Mouse (Mus musculus): Measurements from ENCODE around the gene Slc30a7. TPM values are rescaled to one million over a fixed set of nuclear protein-coding genes. Genes with fewer than 3 reads are reported as not detected.

Slc30a7 gene
- polyA plus RNA-seq, 1 experiment from 2014 or later = 21.0 TPM

DNA sequence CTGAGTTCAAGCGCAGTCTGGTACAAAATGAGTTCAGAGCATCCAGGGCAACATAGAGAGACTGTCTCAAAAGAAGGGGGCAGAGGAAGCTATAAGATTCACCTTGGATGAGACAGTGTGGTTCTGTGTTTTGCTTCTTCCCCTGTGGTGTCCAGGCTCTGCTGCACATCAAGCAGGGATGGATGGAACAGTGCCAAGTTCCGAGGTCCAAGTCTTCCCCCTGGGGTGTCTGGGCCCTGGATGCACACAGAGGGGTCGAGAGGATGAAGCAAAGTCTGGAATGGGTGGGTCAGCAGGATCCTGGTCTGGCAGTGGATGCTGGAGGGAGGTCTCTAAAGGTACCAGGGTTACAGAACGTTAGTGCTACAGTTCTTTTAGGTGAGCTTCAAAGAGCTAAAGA is 11.4 kb upstream of the Slc30a7 start:
- peaks cover 5% of the 10 kb centered on the region; the same call in 1 of the 2 replicates for H3K4me1 ChIP-seq
- no peaks in the 10 kb centered on the region for H3K36me3 ChIP-seq
- no peak for DNase-seq (ENCODE audit: low spot score)
- no peak overlapping the region for H3K27ac ChIP-seq (replicated peaks)
- 78% methylated on average over 4 of the region's 4 CpGs for WGBS
- H3K27me3 ChIP-seq (ENCODE audit: low read depth, poor library complexity, severe bottlenecking) = no peaks in the 10 kb centered on the region
- no peak overlapping the region for H3K4me3 ChIP-seq
- no peaks in the 10 kb centered on the region for H3K9me3 ChIP-seq (replicated peaks)

DNA sequence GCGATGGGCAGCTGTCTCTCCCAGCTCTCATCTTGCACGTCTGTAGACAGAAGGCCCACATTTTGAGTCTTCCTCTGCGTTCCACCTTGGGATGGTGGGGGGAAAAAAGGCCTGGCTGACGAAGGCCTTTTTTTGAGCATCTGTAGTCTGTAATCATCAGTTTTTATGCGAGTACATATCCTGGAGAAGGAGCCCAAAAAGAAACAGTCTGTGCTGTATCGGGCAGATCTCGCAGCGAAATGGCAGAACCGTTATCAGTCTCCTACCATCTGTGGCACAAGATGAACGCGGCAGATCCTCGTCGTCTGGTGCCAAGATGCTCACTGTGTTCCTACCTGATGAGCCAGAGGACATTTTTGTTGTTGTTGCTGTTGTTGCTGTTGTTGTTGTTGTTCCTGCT is 8.9 kb upstream of the Slc30a7 start:
- 93% methylated on average over 13 of the region's 13 CpGs for WGBS
- Histone ChIP-seq H3K4me3 (no peak overlapping the region), H3K36me3 (no peaks in the 10 kb centered on the region), H3K27ac (replicated peaks) (no peak overlapping the region), H3K9me3 (replicated peaks) (no peaks in the 10 kb centered on the region), H3K27me3 (ENCODE audit: low read depth, poor library complexity, severe bottlenecking) (no peaks in the 10 kb centered on the region), H3K4me1 (no peaks in the 10 kb centered on the region)
- DNase-seq (ENCODE audit: low spot score) = no peak

DNA sequence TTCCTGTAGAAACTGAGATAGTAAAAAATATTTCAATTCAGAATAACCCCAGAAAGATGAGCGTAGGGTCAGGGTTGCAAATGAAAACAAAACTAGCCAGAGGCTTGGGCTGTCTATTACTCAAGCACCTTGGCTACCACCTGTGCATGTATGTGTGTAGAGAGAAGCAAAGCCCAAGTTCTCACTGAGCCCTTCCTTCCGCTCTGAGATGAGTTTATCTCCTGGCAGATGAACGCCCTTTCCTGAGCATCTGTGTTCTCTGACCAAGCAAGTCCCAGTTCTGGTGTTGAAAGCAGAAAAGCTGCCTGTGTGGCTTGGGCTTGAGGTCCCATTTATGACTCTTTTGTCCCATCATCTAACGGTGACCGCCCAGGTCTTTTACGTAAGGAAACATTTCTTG is 7.7 kb upstream of the Slc30a7 start:
- Histone ChIP-seq H3K36me3 (no peaks in the 10 kb centered on the region), H3K9me3 (replicated peaks) (no peaks in the 10 kb centered on the region), H3K27ac (replicated peaks) (no peak overlapping the region), H3K4me3 (no peak overlapping the region), H3K27me3 (ENCODE audit: low read depth, poor library complexity, severe bottlenecking) (no peaks in the 10 kb centered on the region), H3K4me1 (0 out of 2 replicates have a peak, but pooled peaks cover under 1% of the 10 kb centered on the region)
- 92% methylated on average over 6 of the region's 6 CpGs for WGBS
- DNase-seq (ENCODE audit: low spot score) = no peak

DNA sequence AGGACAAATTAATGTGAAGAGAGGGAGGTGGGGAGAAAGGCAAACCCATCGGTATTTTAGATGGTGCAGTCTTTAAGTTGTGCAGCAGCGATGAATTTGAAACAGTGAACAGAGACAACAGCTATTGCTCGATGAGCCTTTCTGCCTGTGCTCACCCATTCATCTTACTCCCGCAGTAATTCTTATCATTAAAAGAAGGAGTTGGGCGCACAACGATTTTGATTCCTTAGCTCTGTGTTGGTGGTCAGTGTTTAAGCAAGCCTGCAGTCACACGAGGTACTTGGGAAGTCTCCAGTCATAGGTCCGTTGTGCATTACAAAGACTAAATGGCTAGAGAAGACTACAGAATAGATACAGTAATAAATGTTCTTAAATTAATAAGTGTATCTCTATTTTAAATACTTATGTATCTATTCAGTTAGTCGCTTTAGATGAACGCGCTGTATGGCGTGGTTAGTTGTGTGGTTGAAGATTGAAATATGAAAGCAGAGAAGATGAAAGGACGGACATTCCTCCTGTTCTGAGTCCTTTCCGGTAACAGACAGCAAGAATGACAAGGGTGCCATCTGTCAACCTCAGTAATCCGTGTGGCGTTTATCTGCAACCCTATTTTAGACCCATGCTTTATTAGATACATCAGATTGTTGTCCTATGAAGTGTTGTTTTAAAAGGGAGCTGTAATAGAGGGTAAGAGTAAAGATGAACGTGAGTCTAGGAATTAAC is 2.6 kb upstream of the Slc30a7 start:
- peak overlapping the region; percentile 87; the same call in 1 of the 2 replicates for H3K4me3 ChIP-seq
- H3K27ac ChIP-seq (replicated peaks) = no peak overlapping the region
- no peaks in the 10 kb centered on the region for H3K27me3 ChIP-seq (ENCODE audit: low read depth, poor library complexity, severe bottlenecking)
- DNase-seq (ENCODE audit: low spot score) = no peak
- WGBS = 91% methylated on average over 17 of the region's 17 CpGs
- H3K36me3 ChIP-seq = peaks cover 8% of the 10 kb centered on the region
- H3K9me3 ChIP-seq (replicated peaks) = no peaks in the 10 kb centered on the region
- peaks cover 39% of the 10 kb centered on the region for H3K4me1 ChIP-seq

DNA sequence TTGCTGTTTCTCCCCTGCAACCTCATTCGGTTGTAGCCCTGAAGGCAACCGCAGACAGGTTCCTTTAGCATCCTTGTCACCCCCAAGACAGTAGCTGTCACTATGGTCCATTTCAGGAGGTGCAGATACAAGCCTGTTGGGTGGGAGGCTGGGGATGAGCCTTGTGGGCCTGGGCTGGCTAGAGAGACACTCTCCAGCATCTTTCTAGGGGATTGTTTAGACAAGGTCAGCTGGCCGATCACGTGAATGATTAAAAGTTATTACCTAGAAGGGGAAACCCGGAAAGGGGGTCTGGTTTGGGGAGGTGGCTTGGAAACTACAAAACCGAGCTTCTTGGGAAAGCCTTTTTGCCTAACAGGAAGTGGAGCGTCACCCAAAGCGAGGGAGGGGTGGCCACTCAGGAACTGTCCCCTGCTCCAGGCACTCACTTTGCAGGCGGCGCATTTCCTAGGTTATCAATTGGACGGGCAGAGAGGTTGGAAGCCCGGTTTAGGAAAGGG is 785 bp upstream of the Slc30a7 start:
- WGBS = 0% methylated on average over 12 of the region's 12 CpGs
- peaks cover 39% of the 10 kb centered on the region for H3K4me1 ChIP-seq
- H3K4me3 ChIP-seq = peak overlapping the region; percentile 87
- DNase-seq (ENCODE audit: low spot score) = peak; percentile 76
- peak overlapping the region; percentile 91 for H3K27ac ChIP-seq (replicated peaks)
- no peaks in the 10 kb centered on the region for H3K27me3 ChIP-seq (ENCODE audit: low read depth, poor library complexity, severe bottlenecking)
- peaks cover 17% of the 10 kb centered on the region for H3K36me3 ChIP-seq
- no peaks in the 10 kb centered on the region for H3K9me3 ChIP-seq (replicated peaks)

DNA sequence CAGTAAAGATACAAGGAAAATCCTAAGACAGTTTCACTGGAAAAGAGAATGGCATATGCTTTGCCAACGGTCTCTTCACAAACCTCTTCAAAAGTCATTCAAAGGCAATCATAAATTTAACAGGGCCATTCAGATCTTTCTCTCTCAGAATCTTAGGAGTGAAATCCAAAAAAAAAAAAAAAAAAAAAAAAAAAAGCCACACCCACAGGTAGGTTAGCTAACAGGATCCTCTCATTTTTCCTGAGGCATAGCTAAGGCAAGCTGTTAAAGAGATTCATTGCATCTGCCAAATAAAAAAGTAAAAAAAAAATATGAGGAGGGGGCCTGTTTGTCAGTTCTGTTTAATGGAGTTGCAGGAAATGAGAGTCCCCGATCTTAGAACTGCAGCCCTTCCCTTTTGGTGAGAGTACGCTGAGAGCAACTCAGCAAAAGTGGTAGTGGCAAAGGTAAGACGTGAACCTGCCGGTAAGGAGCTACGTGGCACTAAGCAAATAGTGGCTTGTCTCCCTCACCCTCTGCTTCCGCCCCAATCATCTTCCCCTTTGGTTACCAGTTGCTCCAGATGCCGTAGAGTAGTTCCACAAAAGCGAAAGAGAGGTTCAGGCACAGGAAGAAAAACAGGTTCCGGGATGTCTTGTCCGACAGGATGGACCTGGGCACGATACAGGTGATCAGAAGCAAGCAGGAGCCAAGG is 775 bp downstream of the Slc30a7 start:
- Histone ChIP-seq H3K4me3 (peak overlapping the region; percentile 87), H3K27me3 (ENCODE audit: low read depth, poor library complexity, severe bottlenecking) (no peaks in the 10 kb centered on the region), H3K9me3 (replicated peaks) (no peaks in the 10 kb centered on the region), H3K27ac (replicated peaks) (peak overlapping the region; percentile 91), H3K36me3 (peaks cover 24% of the 10 kb centered on the region), H3K4me1 (peaks cover 39% of the 10 kb centered on the region)
- WGBS = 11% methylated on average over 12 of the region's 12 CpGs
- no peak for DNase-seq (ENCODE audit: low spot score)

DNA sequence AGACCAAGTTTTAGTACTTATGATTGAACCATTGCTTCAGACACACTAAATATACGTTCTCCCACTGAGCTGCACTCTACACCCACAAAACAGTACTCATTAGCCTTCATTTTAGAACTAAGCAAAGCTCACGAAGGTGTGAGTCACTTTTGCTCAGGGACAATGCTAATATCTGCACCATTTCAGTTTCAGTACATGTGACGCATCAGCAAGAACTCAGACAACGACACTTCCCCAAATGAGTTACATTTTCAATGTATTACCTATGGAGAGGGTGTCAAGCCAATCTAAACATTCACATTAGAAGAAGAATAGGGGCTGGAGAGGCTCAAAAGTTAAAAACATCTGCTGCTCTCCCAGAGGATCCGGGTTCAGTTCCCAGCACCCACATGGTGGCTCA is 10.3 kb downstream of the Slc30a7 start:
- Histone ChIP-seq H3K27me3 (ENCODE audit: low read depth, poor library complexity, severe bottlenecking) (no peaks in the 10 kb centered on the region), H3K4me1 (no peaks in the 10 kb centered on the region), H3K9me3 (replicated peaks) (peaks cover 4% of the 10 kb centered on the region), H3K4me3 (no peak overlapping the region), H3K36me3 (peaks cover 47% of the 10 kb centered on the region), H3K27ac (replicated peaks) (no peak overlapping the region)
- no peak for DNase-seq (ENCODE audit: low spot score)
- WGBS = 92% methylated on average over 5 of the region's 5 CpGs

DNA sequence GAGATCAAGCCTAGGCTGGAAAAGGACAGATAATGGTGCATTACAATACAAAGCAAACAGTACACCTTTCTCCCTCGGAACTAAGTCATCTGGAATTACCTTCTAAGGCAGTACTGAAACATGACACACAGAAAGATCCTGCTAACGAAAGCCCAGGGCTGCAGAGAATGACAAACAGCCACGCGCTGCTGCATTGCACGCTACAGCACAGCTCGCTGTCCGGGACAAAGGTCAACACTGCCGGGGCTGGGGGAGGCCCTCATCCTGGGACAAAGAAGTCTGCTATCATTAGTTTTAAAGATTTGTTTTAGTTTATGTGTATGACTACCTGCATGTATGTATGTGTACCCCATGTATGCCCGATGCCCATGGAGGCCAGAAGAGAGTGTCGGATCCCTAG is 14.2 kb downstream of the Slc30a7 start:
- Histone ChIP-seq H3K27ac (replicated peaks) (no peak overlapping the region), H3K36me3 (peaks cover 49% of the 10 kb centered on the region), H3K9me3 (replicated peaks) (no peaks in the 10 kb centered on the region), H3K27me3 (ENCODE audit: low read depth, poor library complexity, severe bottlenecking) (no peaks in the 10 kb centered on the region), H3K4me1 (no peaks in the 10 kb centered on the region), H3K4me3 (no peak overlapping the region)
- DNase-seq (ENCODE audit: low spot score) = no peak
- 86% methylated on average over 10 of the region's 10 CpGs for WGBS

DNA sequence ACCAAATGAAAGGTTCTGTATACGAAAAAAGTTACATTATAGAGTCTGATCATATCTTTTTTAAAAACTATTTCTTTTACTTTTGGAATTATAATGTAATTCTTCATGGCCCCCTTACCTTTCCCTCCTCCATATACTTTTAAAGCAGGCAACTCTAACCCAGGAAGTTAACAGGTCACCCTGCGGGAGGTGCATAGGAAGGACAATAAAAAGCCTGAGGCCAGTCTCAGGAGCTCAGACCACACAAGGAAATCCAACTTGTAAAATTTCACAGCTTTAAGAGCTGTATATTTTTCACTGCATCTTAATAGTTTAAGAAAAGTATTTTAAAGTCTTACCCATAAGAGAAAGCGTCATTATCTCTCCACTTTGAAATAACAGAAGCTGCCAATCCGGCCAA is 14.6 kb downstream of the Slc30a7 start:
- no peaks in the 10 kb centered on the region for H3K27me3 ChIP-seq (ENCODE audit: low read depth, poor library complexity, severe bottlenecking)
- peaks cover 48% of the 10 kb centered on the region for H3K36me3 ChIP-seq
- H3K9me3 ChIP-seq (replicated peaks) = no peaks in the 10 kb centered on the region
- 90% methylated on average over 4 of the region's 4 CpGs for WGBS
- no peak for DNase-seq (ENCODE audit: low spot score)
- H3K4me1 ChIP-seq = no peaks in the 10 kb centered on the region
- no peak overlapping the region for H3K4me3 ChIP-seq
- no peak overlapping the region for H3K27ac ChIP-seq (replicated peaks)

DNA sequence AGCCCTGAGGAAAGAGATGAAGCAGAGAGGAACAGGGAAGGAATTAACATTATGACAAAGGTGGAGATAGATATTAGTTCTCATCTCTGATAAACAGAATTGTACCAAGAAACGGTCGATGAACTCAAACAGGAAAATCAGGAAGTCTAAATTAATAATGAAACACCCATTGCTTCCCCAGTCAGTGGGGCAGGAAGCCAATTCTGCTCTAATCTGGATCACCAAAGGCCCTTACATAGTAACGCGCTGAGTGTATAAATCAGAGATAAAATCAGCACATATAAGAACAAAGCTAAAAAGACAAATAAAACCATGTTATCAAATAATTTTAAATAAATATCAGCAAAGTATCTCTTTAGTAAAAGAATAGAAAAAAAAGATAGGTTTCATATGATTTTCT is 15.1 kb downstream of the Slc30a7 start:
- no peak for DNase-seq (ENCODE audit: low spot score)
- 92% methylated on average over 4 of the region's 4 CpGs for WGBS

DNA sequence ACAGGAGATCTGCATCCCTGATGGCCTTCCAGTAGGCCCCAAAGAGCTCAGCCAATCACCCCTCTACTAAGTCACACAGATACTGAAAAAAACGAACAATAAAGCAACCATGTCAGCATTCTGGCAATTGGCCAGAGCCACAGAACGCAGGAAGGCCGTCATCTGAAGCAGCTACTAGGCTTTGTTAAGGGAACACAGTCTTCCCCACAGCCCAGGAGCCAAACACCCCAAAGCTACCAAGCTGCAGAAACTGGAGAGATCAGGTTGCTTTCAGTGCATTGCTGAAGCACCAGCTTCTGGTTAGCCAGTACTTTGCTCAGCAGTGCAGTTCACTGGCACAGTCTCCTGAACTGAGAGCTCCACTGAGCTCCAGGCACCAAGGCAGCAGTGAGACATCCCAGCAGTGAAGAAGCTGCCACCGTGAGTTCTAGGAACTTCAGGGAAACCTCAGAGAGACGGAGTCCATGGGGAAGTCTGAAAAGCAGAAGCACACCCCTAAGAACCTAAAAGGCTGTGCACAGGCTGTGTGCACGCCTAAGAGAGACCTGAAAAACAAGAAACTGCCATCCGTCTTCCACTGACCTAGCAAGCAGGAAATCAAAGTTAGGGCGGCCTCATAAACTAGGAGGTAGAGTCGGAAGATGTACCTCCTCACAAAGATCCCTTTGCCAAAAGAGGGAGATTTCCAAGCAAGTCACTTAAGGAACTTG is 21.9 kb downstream of the Slc30a7 start:
- Histone ChIP-seq H3K27ac (replicated peaks) (no peak overlapping the region), H3K27me3 (ENCODE audit: low read depth, poor library complexity, severe bottlenecking) (no peaks in the 10 kb centered on the region), H3K4me1 (no peaks in the 10 kb centered on the region), H3K36me3 (peaks cover 93% of the 10 kb centered on the region), H3K9me3 (replicated peaks) (no peaks in the 10 kb centered on the region), H3K4me3 (no peak overlapping the region)
- DNase-seq (ENCODE audit: low spot score) = no peak
- WGBS = 94% methylated on average over 9 of the region's 9 CpGs

More for the DNA sequence above, 15.1 kb downstream of the Slc30a7 start:
- no peaks in the 10 kb centered on the region for H3K9me3 ChIP-seq (replicated peaks)
- no peak overlapping the region for H3K4me3 ChIP-seq
- no peaks in the 10 kb centered on the region for H3K27me3 ChIP-seq (ENCODE audit: low read depth, poor library complexity, severe bottlenecking)
- H3K27ac ChIP-seq (replicated peaks) = no peak overlapping the region
- peaks cover 48% of the 10 kb centered on the region for H3K36me3 ChIP-seq
- no peaks in the 10 kb centered on the region for H3K4me1 ChIP-seq

DNA sequence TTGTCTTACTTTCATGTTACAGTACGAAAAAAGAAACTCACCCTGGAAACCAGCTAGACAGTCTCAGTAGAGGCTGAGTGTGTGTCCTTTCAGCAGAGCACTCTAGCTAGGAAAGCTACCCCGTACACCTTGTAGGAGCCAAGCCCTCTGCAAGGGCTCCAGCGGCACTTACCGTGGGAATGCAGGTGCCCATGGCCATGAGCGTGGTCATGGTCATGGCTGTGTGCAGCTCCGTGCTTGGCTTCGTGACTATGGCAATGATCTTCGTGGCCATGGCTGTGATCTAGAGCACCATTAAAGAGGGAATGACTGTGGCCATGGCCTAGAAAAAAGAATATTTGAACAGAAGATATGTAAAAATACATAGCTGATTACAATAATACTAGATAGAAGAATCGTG is 22.6 kb downstream of the Slc30a7 start:
- Histone ChIP-seq H3K27me3 (ENCODE audit: low read depth, poor library complexity, severe bottlenecking) (no peaks in the 10 kb centered on the region), H3K4me1 (no peaks in the 10 kb centered on the region), H3K4me3 (no peak overlapping the region), H3K9me3 (replicated peaks) (no peaks in the 10 kb centered on the region), H3K27ac (replicated peaks) (no peak overlapping the region), H3K36me3 (peaks cover 90% of the 10 kb centered on the region)
- no peak for DNase-seq (ENCODE audit: low spot score)
- WGBS = 94% methylated on average over 9 of the region's 9 CpGs

DNA sequence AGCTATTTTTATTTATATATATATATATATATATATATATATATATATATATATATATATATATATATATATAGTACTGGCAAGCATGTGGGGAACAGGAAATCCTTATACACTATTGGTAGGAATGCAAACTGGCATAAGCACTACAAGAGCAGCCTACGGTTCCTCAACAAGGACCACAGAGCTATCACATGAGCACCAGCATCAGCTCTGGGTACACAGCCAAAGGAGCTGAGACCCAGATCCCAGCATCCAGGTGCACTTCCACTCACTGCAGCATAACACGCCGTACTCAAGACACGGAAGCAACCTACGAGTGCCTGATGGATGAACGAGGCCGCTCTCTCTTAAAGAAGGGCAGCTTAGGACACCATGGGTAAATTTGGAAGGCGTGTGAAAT is 24.0 kb downstream of the Slc30a7 start:
- Histone ChIP-seq H3K9me3 (replicated peaks) (no peaks in the 10 kb centered on the region), H3K4me1 (no peaks in the 10 kb centered on the region), H3K27ac (replicated peaks) (no peak overlapping the region), H3K27me3 (ENCODE audit: low read depth, poor library complexity, severe bottlenecking) (no peaks in the 10 kb centered on the region), H3K36me3 (peaks cover 80% of the 10 kb centered on the region), H3K4me3 (no peak overlapping the region)
- DNase-seq (ENCODE audit: low spot score) = no peak
- 95% methylated on average over 8 of the region's 8 CpGs for WGBS
